Mouse (Mus musculus): ENCODE data around the gene Scrt2. TPM values are rescaled to one million over a fixed set of nuclear protein-coding genes. Genes with fewer than 3 reads are reported as not detected.
A peak's percentile ranks its signal among the peaks of the same experiment; 100 is the strongest.

The Scrt2 gene
- total RNA-seq, 2 experiments from 2014 or later, result 7.8 to 8.5 TPM

GRCm38 (mm10) chr2:152132016-152132415 lies 50.7 kb downstream of the Scrt2 start:
- intact Hi-C loops (cut with DNase I), result no loop called here
- no peak for DNase-seq (ENCODE audit: extremely low spot score in 1 of 2, low spot score in 2 of 2)

GRCm38 (mm10) chr2:152132691-152133090 lies 51.4 kb downstream of the Scrt2 start:
- intact Hi-C loops (cut with DNase I), result no loop called here
- DNase-seq (ENCODE audit: extremely low spot score in 1 of 2, low spot score in 2 of 2), result no peak

- intact Hi-C loops (cut with DNase I), result no loop called here
- peak in 1 of 2 experiments; percentile 19 for DNase-seq (ENCODE audit: extremely low spot score in 1 of 2, low spot score in 2 of 2)
Measured at GRCm38 (mm10) chr2:152139191-152139987, 58.1 kb downstream of the Scrt2 start.

- DNase-seq (ENCODE audit: extremely low spot score in 1 of 2, low spot score in 2 of 2), result no peak
- intact Hi-C loops (cut with DNase I), result no loop called here
Measured at GRCm38 (mm10) chr2:152140941-152141340, 59.6 kb downstream of the Scrt2 start.

- DNase-seq (ENCODE audit: extremely low spot score in 1 of 2, low spot score in 2 of 2), result no peak
- intact Hi-C loops (cut with DNase I), result no loop called here
Measured at GRCm38 (mm10) chr2:152141491-152141890, 60.2 kb downstream of the Scrt2 start.

GRCm38 (mm10) chr2:152142046-152142445 lies 60.7 kb downstream of the Scrt2 start:
- intact Hi-C loops (cut with DNase I), result no loop called here
- peak in 1 of 2 experiments; percentile 52 for DNase-seq (ENCODE audit: extremely low spot score in 1 of 2, low spot score in 2 of 2)

- intact Hi-C loops (cut with DNase I), result no loop called here
- peak in 1 of 2 experiments; percentile 18 for DNase-seq (ENCODE audit: extremely low spot score in 1 of 2, low spot score in 2 of 2)
Measured at GRCm38 (mm10) chr2:152142571-152142970, 61.2 kb downstream of the Scrt2 start.

- intact Hi-C loops (cut with DNase I), result no loop called here
- DNase-seq (ENCODE audit: extremely low spot score in 1 of 2, low spot score in 2 of 2), result peak in 1 of 2 experiments; percentile 70
Measured at GRCm38 (mm10) chr2:152143279-152144157, 62.2 kb downstream of the Scrt2 start, which contains the start of gene Tcf15. Tcf15 (plus strand) TSS chr2:152143561.

GRCm38 (mm10) chr2:152144158-152144450 lies 62.8 kb downstream of the Scrt2 start:
- DNase-seq (ENCODE audit: extremely low spot score in 1 of 2, low spot score in 2 of 2), result no peak
- intact Hi-C loops (cut with DNase I), result no loop called here

GRCm38 (mm10) chr2:152144501-152144900 lies 63.2 kb downstream of the Scrt2 start:
- peak in 1 of 2 experiments; percentile 13 for DNase-seq (ENCODE audit: extremely low spot score in 1 of 2, low spot score in 2 of 2)
- intact Hi-C loops (cut with DNase I), result no loop called here

Other genes with a start within 250 kb of the Scrt2 start
- under 1 TPM in 1 of 2 experiments, not detected in 1; 0.19 TPM for gene Rspo4, start 238.6 kb upstream of the Scrt2 start, total RNA-seq (2021)
- under 1 TPM in 1 of 2 experiments, not detected in 1; 0.19 TPM for gene Angpt4, start 170.3 kb upstream of the Scrt2 start, total RNA-seq (2021)
- gene Fam110a, start 101.3 kb upstream of the Scrt2 start, total RNA-seq (2021), result 1 to 10 TPM; 6.8 to 7.8 TPM
- 1 to 10 TPM; 3.0 to 3.6 TPM for gene Slc52a3, start 85.0 kb upstream of the Scrt2 start, total RNA-seq (2021)
- 10 to 100 TPM; 38.1 to 38.8 TPM for gene Srxn1, start 24.0 kb downstream of the Scrt2 start, total RNA-seq (2021)
- gene Tcf15, start 62.0 kb downstream of the Scrt2 start, total RNA-seq (2021), result under 1 TPM; 0.60 to 0.61 TPM
- 100 to 1,000 TPM; 129 to 133 TPM for gene Csnk2a1, start 145.3 kb downstream of the Scrt2 start, total RNA-seq (2021)
- gene Tbc1d20, start 212.3 kb downstream of the Scrt2 start, total RNA-seq (2021), result 10 to 100 TPM; 42.8 to 46.9 TPM

Data from left cerebral cortex, postnatal 10 days (tissue).